Mouse (Mus musculus): ENCODE measurements around the gene Mlf1. TPM values are rescaled to one million over a fixed set of nuclear protein-coding genes. Genes with fewer than 3 reads are reported as not detected.

Gene Mlf1
- total and polyA plus RNA-seq, 3 experiments, result 6.9 to 7.8 TPM; not detected in 1

DNA sequence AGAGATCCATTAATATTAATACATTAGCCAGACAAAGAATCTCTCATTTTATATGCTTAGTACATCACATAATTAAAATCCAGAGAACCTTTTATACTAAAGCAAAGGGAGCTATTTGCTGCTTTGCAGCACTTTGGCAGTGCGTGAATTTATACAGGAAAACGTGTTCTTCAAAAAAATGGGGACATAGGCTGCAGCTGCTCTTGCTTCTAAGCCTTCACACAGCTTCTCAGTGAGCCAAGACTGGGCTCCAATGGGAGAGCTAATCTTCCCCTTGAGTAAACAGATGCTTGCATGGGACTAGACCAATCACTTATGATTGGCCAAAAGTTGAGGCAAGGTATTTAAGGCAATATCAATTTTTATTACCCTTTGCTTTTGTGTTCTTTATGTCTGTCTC is 27.2 kb upstream of the Mlf1 start:
- Histone ChIP-seq H3K36me3 (ENCODE audit: control insufficient read depth in 1 of 2, insufficient read depth in 2 of 2, low read length in 2 of 2) (no peaks in the 10 kb centered on the region), H3K27me3 (ENCODE audit: control insufficient read depth in 1 of 2, insufficient read depth in 2 of 2, low read length in 2 of 2) (no peaks in the 10 kb centered on the region), H3K4me3 (ENCODE audit: control insufficient read depth in 1 of 2, insufficient read depth in 1 of 2, low read depth in 2 of 2, low read length in 2 of 2) (no peak overlapping the region), H3K9me3 (replicated peaks; ENCODE audit: insufficient read depth, low read length) (no peaks in the 10 kb centered on the region), H3K27ac (ENCODE audit: control insufficient read depth, low read depth, low read length) (no peak overlapping the region), H3K79me2 (ENCODE audit: control insufficient read depth, insufficient read depth, low read length, poor library complexity) (no peaks in the 10 kb centered on the region), H3K9ac (ENCODE audit: control insufficient read depth, low read depth, low read length, poor library complexity, severe bottlenecking) (no peak overlapping the region), H3K4me1 (ENCODE audit: control insufficient read depth in 1 of 2, insufficient read depth in 2 of 2, low read length in 2 of 2) (no peaks in the 10 kb centered on the region)
- no peak for TF ChIP-seq USF1 (IDR thresholded peaks at IDR 0.05; ENCODE audit: low read depth, low read length)
- TF ChIP-seq ZKSCAN1 (IDR thresholded peaks at IDR 0.05; ENCODE audit: low read depth, low read length), result no peak
- DNase-seq (ENCODE audit: low read depth, low spot score), result no peak

GRCm38 (mm10) chr3:67351406-67352127 is 22.3 kb upstream of the Mlf1 start:
- H3K27ac ChIP-seq (ENCODE audit: control insufficient read depth, low read depth, low read length), result no peak overlapping the region

GRCm38 (mm10) chr3:67352128-67352762 is 21.7 kb upstream of the Mlf1 start:
- Histone ChIP-seq H3K36me3 (ENCODE audit: control insufficient read depth in 1 of 2, insufficient read depth in 2 of 2, low read length in 2 of 2) (peaks cover 0 to 3% of the 10 kb centered on the region in 2 experiments; a peak in 1 of 4 replicates), H3K27me3 (ENCODE audit: control insufficient read depth in 1 of 2, insufficient read depth in 2 of 2, low read length in 2 of 2) (no peaks in the 10 kb centered on the region), H3K4me1 (ENCODE audit: control insufficient read depth in 1 of 2, insufficient read depth in 2 of 2, low read length in 2 of 2) (no peaks in the 10 kb centered on the region; a peak in 1 of 4 replicates), H3K79me2 (ENCODE audit: control insufficient read depth, insufficient read depth, low read length, poor library complexity) (no peaks in the 10 kb centered on the region), H3K4me3 (ENCODE audit: control insufficient read depth in 1 of 2, insufficient read depth in 1 of 2, low read depth in 2 of 2, low read length in 2 of 2) (no peak overlapping the region), H3K27ac (ENCODE audit: control insufficient read depth, low read depth, low read length) (no peak overlapping the region), H3K9me3 (replicated peaks; ENCODE audit: insufficient read depth, low read length) (no peaks in the 10 kb centered on the region), H3K9ac (ENCODE audit: control insufficient read depth, low read depth, low read length, poor library complexity, severe bottlenecking) (no peak overlapping the region)
- peak; percentile 73 for DNase-seq (ENCODE audit: low read depth, low spot score)
- TF ChIP-seq NELFE (IDR thresholded peaks at IDR 0.05; ENCODE audit: low read depth, low read length) (no peak), SMC3 (IDR thresholded peaks at IDR 0.05; ENCODE audit: low read depth, low read length) (peak; percentile 77), ZC3H11A (IDR thresholded peaks at IDR 0.05; ENCODE audit: low read depth, low read length) (peak; percentile 56), CTCF (IDR thresholded peaks at IDR 0.05 in 2 of 3, conservative IDR thresholded peaks at IDR 0.05 in 1 of 3; ENCODE audit: control insufficient read depth in 1 of 3, insufficient read depth in 1 of 3, low read depth in 2 of 3, low read length in 3 of 3, poor library complexity in 1 of 3, severe bottlenecking in 1 of 3) (peak; percentile 75 to 85 (median 76)), RAD21 (IDR thresholded peaks at IDR 0.05; ENCODE audit: low read depth, low read length) (peak; percentile 86)

More at GRCm38 (mm10) chr3:67351406-67352127, 22.3 kb upstream of the Mlf1 start:
- Histone ChIP-seq H3K79me2 (ENCODE audit: control insufficient read depth, insufficient read depth, low read length, poor library complexity) (no peaks in the 10 kb centered on the region), H3K4me3 (ENCODE audit: control insufficient read depth in 1 of 2, insufficient read depth in 1 of 2, low read depth in 2 of 2, low read length in 2 of 2) (no peak overlapping the region), H3K9me3 (replicated peaks; ENCODE audit: insufficient read depth, low read length) (no peaks in the 10 kb centered on the region), H3K36me3 (ENCODE audit: control insufficient read depth in 1 of 2, insufficient read depth in 2 of 2, low read length in 2 of 2) (peaks cover 0 to 3% of the 10 kb centered on the region in 2 experiments; a peak in 1 of 4 replicates), H3K9ac (ENCODE audit: control insufficient read depth, low read depth, low read length, poor library complexity, severe bottlenecking) (no peak overlapping the region), H3K4me1 (ENCODE audit: control insufficient read depth in 1 of 2, insufficient read depth in 2 of 2, low read length in 2 of 2) (no peaks in the 10 kb centered on the region; a peak in 1 of 4 replicates), H3K27me3 (ENCODE audit: control insufficient read depth in 1 of 2, insufficient read depth in 2 of 2, low read length in 2 of 2) (no peaks in the 10 kb centered on the region)
- TF ChIP-seq MYB (IDR thresholded peaks at IDR 0.05; ENCODE audit: low read depth, low read length) (no peak), MEF2A (IDR thresholded peaks at IDR 0.05; ENCODE audit: extremely low read depth, insufficient replicate concordance, low read depth, low read length, poor library complexity, severe bottlenecking) (no peak), GABPA (IDR thresholded peaks at IDR 0.05; ENCODE audit: low read depth, low read length) (no peak), CHD1 (IDR thresholded peaks at IDR 0.05; ENCODE audit: low read depth, low read length) (no peak), ETS1 (IDR thresholded peaks at IDR 0.05; ENCODE audit: low read depth, low read length) (no peak), TBP (IDR thresholded peaks at IDR 0.05; ENCODE audit: low read depth, low read length) (no peak), KAT2A (conservative IDR thresholded peaks at IDR 0.05; ENCODE audit: low read depth, low read length) (no peak), POLR2A (IDR thresholded peaks at IDR 0.05; ENCODE audit: control insufficient read depth in 1 of 2, insufficient read depth in 1 of 2, low read depth in 1 of 2, low read length in 2 of 2, poor library complexity in 1 of 2) (no peak), ZNF384 (IDR thresholded peaks at IDR 0.05; ENCODE audit: low read depth, low read length) (no peak), MAFK (IDR thresholded peaks at IDR 0.05; ENCODE audit: borderline replicate concordance, low read depth, low read length) (no peak), NRF1 (IDR thresholded peaks at IDR 0.05; ENCODE audit: insufficient read depth, low read depth, low read length, poor library complexity, severe bottlenecking) (no peak), UBTF (IDR thresholded peaks at IDR 0.05; ENCODE audit: borderline replicate concordance, insufficient read depth, low read depth, low read length) (no peak), MAX (IDR thresholded peaks at IDR 0.05; ENCODE audit: low read length) (no peak)
- DNase-seq (ENCODE audit: low read depth, low spot score), result no peak
